Mouse (Mus musculus): ENCODE measurements around the gene Vipr2. TPM values are rescaled to one million over a fixed set of nuclear protein-coding genes. Genes with fewer than 3 reads are reported as not detected.

The Vipr2 gene
- polyA plus RNA-seq, 1 experiment from 2014 or later, result 0.51 TPM

DNA sequence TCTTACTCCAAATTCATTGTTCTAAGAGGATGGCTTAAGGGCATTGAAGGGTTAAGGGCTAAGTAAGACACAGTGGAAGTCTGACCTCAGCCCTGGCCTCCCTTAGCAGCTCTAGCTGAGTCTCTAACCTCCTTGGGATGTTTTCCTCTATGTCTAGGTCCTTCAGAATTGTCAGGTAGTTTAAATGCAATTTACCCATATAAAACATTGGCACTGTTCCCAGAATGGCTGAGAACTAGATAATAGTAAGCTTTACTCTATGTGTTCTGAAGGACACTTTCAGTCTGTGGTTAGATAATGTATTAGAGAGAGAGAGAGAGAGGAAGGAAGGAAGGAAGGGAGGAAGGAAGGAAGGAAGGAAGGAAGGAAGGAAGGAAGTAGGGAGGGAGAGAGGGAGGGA, 104.8 kb downstream of the Vipr2 start:
- no peak overlapping the region for H3K27ac ChIP-seq
- no peak for ATAC-seq (ENCODE audit: low FRiP score)
- H3K9me3 ChIP-seq, result no peaks in the 10 kb centered on the region
- no peak overlapping the region for H3K4me3 ChIP-seq
- no peaks in the 10 kb centered on the region for H3K36me3 ChIP-seq
- H3K4me2 ChIP-seq, result no peak overlapping the region
- no peaks in the 10 kb centered on the region for H3K27me3 ChIP-seq
- H3K9ac ChIP-seq, result no peak overlapping the region
- H3K4me1 ChIP-seq (replicated peaks), result no peaks in the 10 kb centered on the region

- WGBS, result 87% methylated on average over 6 of the region's 6 CpGs
Observed at GRCm38 (mm10) chr12:116183212-116183935, 105.8 kb downstream of the Vipr2 start.

GRCm38 (mm10) chr12:116193952-116194351, 116.4 kb downstream of the Vipr2 start:
- no peaks in the 10 kb centered on the region for H3K4me1 ChIP-seq (replicated peaks)
- no peak for ATAC-seq (ENCODE audit: low FRiP score)
- H3K4me2 ChIP-seq, result no peak overlapping the region
- no peaks in the 10 kb centered on the region for H3K9me3 ChIP-seq
- H3K4me3 ChIP-seq, result no peak overlapping the region
- H3K9ac ChIP-seq, result no peak overlapping the region
- H3K36me3 ChIP-seq, result no peaks in the 10 kb centered on the region
- WGBS, result 24% methylated on average over 6 of the region's 6 CpGs
- H3K27me3 ChIP-seq, result no peaks in the 10 kb centered on the region
- no peak overlapping the region for H3K27ac ChIP-seq

More at GRCm38 (mm10) chr12:116183212-116183935, 105.8 kb downstream of the Vipr2 start:
- ATAC-seq (ENCODE audit: low FRiP score), result no peak
- H3K9ac ChIP-seq, result no peak overlapping the region
- no peaks in the 10 kb centered on the region for H3K9me3 ChIP-seq
- no peaks in the 10 kb centered on the region for H3K27me3 ChIP-seq
- no peak overlapping the region for H3K4me3 ChIP-seq
- no peaks in the 10 kb centered on the region for H3K36me3 ChIP-seq
- H3K4me1 ChIP-seq (replicated peaks), result no peaks in the 10 kb centered on the region
- H3K4me2 ChIP-seq, result no peak overlapping the region
- no peak overlapping the region for H3K27ac ChIP-seq

DNA sequence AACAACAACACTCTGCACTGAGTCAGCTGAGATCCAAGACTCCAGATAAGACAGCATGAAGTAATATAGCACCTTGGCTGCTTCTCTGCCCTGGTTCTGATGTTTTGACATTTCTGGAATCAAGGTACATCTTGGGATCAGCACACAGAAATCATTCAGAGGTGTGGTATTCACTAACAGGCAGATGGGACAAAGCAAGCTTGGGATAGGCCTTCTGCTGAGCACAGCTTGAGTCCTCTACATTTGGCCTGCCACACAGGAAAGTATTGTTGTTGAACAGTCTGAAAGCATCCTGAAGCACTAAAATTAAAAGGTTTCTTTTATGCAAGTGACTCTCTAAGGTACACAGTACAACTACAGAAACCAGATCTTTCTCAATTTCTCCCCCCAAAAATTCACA, 117.1 kb downstream of the Vipr2 start:
- no peaks in the 10 kb centered on the region for H3K9me3 ChIP-seq
- no peak overlapping the region for H3K9ac ChIP-seq
- no peak overlapping the region for H3K27ac ChIP-seq
- ATAC-seq (ENCODE audit: low FRiP score), result no peak
- H3K36me3 ChIP-seq, result no peaks in the 10 kb centered on the region
- H3K4me1 ChIP-seq (replicated peaks), result no peaks in the 10 kb centered on the region
- no peak overlapping the region for H3K4me3 ChIP-seq
- H3K27me3 ChIP-seq, result no peaks in the 10 kb centered on the region
- H3K4me2 ChIP-seq, result no peak overlapping the region

Small RNA genes lying within 50 kb of the gene (microRNA-seq; reads per million reads assigned to microRNA genes)
- gene Gm44372, result not detected

Other genes with a start within 250 kb of the Vipr2 start
- 56.0 and 59.3 TPM in 2 replicates for gene Zfp386, start 30.0 kb upstream of the Vipr2 start, polyA plus RNA-seq (2015; fragmentation: Nextera tagmentation; extraction: Ambion mirVana)
- gene Wdr60, start 185.3 kb downstream of the Vipr2 start, polyA plus RNA-seq (2015; fragmentation: Nextera tagmentation; extraction: Ambion mirVana), result 22.8 and 23.7 TPM in 2 replicates
- gene Gm11027, start 197.7 kb downstream of the Vipr2 start, polyA plus RNA-seq (2015; fragmentation: Nextera tagmentation; extraction: Ambion mirVana), result not detected in 2 replicates
- 11.7 and 11.9 TPM in 2 replicates for gene Esyt2, start 203.5 kb downstream of the Vipr2 start, polyA plus RNA-seq (2015; fragmentation: Nextera tagmentation; extraction: Ambion mirVana)